Mouse (Mus musculus) CH12.LX (cell line): ENCODE measurements around the gene Spen.

Experiments used
- CHD2 ChIP-seq: IDR thresholded peaks from 2 replicates; pipeline ENCODE4 v1.6.1; 2011; ENCODE audit warnings: low read length, improper control_type of control experiment
- CTCF ChIP-seq, 2 experiments: IDR thresholded peaks in 1 of 2; conservative IDR thresholded peaks in 1 of 2; 2 replicates each; pipeline ENCODE4 v1.5.1; 2011 to 2012; ENCODE audit warnings: low read depth in 2 of 2, low read length in 2 of 2, improper control_type of control experiment in 1 of 2, inconsistent platforms in 1 of 2, mild to moderate bottlenecking in 1 of 2, moderate library complexity in 1 of 2
- JUN ChIP-seq: IDR thresholded peaks from 2 replicates; pipeline ENCODE4 v1.6.1; 2011; ENCODE audit warnings: low read depth, mild to moderate bottlenecking, low read length, improper control_type of control experiment, moderate library complexity; ENCODE audit not compliant: insufficient read depth
- KAT2A ChIP-seq: IDR thresholded peaks from 2 replicates; pipeline ENCODE4 v1.6.1; 2012; ENCODE audit warnings: low read length, improper control_type of control experiment, inconsistent platforms; ENCODE audit not compliant: insufficient replicate concordance
- MAFK ChIP-seq: IDR thresholded peaks from 2 replicates; pipeline ENCODE4 v1.6.1; 2011; ENCODE audit warnings: low read length, improper control_type of control experiment; ENCODE audit not compliant: insufficient replicate concordance
- NRF1 ChIP-seq: IDR thresholded peaks from 2 replicates; pipeline ENCODE4 v1.6.1; 2014; ENCODE audit warnings: low read depth, mild to moderate bottlenecking, inconsistent platforms, low read length, improper control_type of control experiment, moderate library complexity
- POLR2A ChIP-seq: IDR thresholded peaks from 2 replicates; pipeline ENCODE4 v1.6.1; 2011; ENCODE audit warnings: low read depth, mild to moderate bottlenecking, improper control_type of control experiment, low read length
- POLR2AphosphoS2 ChIP-seq: IDR thresholded peaks from 2 replicates; pipeline ENCODE4 v1.6.1; 2011; ENCODE audit warnings: low read depth, low read length, improper control_type of control experiment
- UBTF ChIP-seq: IDR thresholded peaks from 2 replicates; pipeline ENCODE4 v1.6.1; 2012; ENCODE audit warnings: low read depth, mild to moderate bottlenecking, inconsistent platforms, low read length, improper control_type of control experiment, moderate library complexity
- USF1 ChIP-seq: IDR thresholded peaks from 2 replicates; pipeline ENCODE4 v1.6.1; 2014; ENCODE audit warnings: low read depth, mild to moderate bottlenecking, inconsistent platforms, low read length, improper control_type of control experiment
- ZC3H11A ChIP-seq: IDR thresholded peaks from 2 replicates; pipeline ENCODE4 v1.6.1; 2012; ENCODE audit warnings: low read depth, mild to moderate bottlenecking, inconsistent platforms, low read length, improper control_type of control experiment
- ZNF384 ChIP-seq: IDR thresholded peaks from 2 replicates; pipeline ENCODE4 v1.6.1; 2012; ENCODE audit warnings: low read depth, low read length, improper control_type of control experiment, inconsistent platforms

- TF ChIP-seq CTCF (conservative IDR thresholded peaks at IDR 0.05 in 1 of 2, IDR thresholded peaks at IDR 0.05 in 1 of 2; ENCODE audit: low read depth in 2 of 2, low read length in 2 of 2) (no peak), JUN (no peak), POLR2A (no peak), ZC3H11A (no peak), USF1 (no peak), ZNF384 (no peak), CHD2 (no peak), POLR2AphosphoS2 (no peak), UBTF (no peak), MAFK (no peak), NRF1 (no peak), KAT2A (no peak)
These were observed 35.1 kb upstream of the Spen start for GRCm38 (mm10) chr4:141573359-141573966.
